Mouse (Mus musculus): ENCODE data around the gene Map1lc3a.

DNA sequence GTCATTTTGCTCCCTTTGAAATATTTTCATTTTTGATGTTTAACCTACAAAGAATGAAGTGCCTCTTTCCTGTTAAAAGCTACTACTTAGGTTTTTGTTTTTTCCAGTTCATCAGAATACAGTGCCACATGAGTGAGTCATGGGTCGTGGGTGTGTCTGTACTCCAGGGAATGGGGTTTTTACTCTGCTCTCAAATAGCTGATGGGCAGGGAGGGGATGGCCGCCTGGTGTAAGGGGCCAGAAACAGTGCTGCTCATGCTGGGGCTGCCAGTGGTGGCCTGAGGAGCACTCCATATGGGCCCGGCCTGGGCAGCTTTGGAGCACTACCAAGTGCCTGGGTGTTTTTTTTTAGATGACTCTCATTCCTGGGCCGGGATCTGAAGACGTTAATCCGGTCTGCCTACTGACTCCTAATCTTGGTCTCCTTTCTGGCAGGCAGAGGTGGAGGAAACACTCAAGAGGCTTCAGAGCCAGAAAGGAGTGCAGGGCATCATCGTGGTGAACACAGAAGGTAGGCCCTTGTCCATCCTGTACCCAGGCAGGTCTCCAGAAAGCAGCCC, 33.7 kb upstream of the Map1lc3a start:
- TF ChIP-seq CTCF (IDR thresholded peaks at IDR 0.05; ENCODE audit: borderline replicate concordance, insufficient read depth, low read depth, low read length) (no peak), POLR2A (IDR thresholded peaks at IDR 0.05; ENCODE audit: borderline replicate concordance, insufficient read depth, low read length) (no peak)

Data from cerebellum, adult 2 months (tissue).